Mouse (Mus musculus) layer of hippocampus, adult 6 months (tissue): Measurements from ENCODE around the gene Pik3c2g. TPM values are rescaled to one million over a fixed set of nuclear protein-coding genes. Genes with fewer than 3 reads are reported as not detected.

Experiments
- long read RNA-seq, 2 experiments: library from polyadenylated mRNA; unstranded; transcript quantifications; one replicate each; pipeline ENCODE4 v2.0.0; 2019 to 2020
- polyA plus RNA-seq: library from polyadenylated mRNA; unstranded; fragments of <200 nt; fragmentation: Nextera tagmentation; gene quantifications from 2 replicates; pipeline ENCODE4 v1.2.3, GENCODE M21; 2021

The Pik3c2g gene
- 0.04 and 0.20 TPM in 2 replicates for polyA plus RNA-seq
- long read RNA-seq, experiment 1: 0 reads
- long read RNA-seq, experiment 2: 0 reads

GRCm38 (mm10) chr6:139586892-139587291 lies at the start of gene Pik3c2g:
TSS of gene Pik3c2g (plus strand) at chr6:139587221.

Other genes starting within 250 kb of the Pik3c2g start
- gene Rergl, start 85.2 kb upstream of the Pik3c2g start, polyA plus RNA-seq: not detected in 2 replicates